Comparison of ENCODE assay signal across 9 mouse cellular contexts in genomic region chr8:70607603-70607897, GRCm38 (mm10). TPM values are rescaled to one million over a fixed set of nuclear protein-coding genes. Genes with fewer than 3 reads are reported as not detected.
DNase-seq lines count a peak whose midpoint lies in the region; ATAC-seq and TF ChIP-seq lines count a peak whose summit lies in the region.
"Had no signal": no experiment of that assay in that cellular context is flagged by ENCODE, and none has a peak within 500 bp of the region (broad histone marks: within the 10 kb centered on the region; RNA-seq: fewer than 3 reads in every experiment).

No protein-coding gene starts in this region.

- no peak for TF ChIP-seq RAD21 in CH12.LX (IDR thresholded peaks at IDR 0.05; ENCODE audit: low read depth, low read length)

- H3K4me2 ChIP-seq in heart, embryonic 12.5 days, result peak overlapping the region; percentile 99
- peak overlapping the region; percentile 29 for H3K4me2 ChIP-seq in CH12.LX (ENCODE audit: insufficient read depth, low read depth, poor library complexity, severe bottlenecking)
- H3K4me2 ChIP-seq in liver, embryonic 12.5 days, result peak overlapping the region; percentile 94

- 22% methylated on average over 6 of the region's 6 CpGs for WGBS in heart, embryonic 12.5 days
- WGBS in forebrain, embryonic 10.5 days, result 32% methylated on average over 6 of the region's 6 CpGs
- 10% methylated on average over 6 of the region's 6 CpGs for WGBS in liver, embryonic 12.5 days (ENCODE audit: insufficient replicate concordance)

- intact Hi-C loops in heart, postnatal 14 days (cut with DNase I), result no loop called here

- H3K4me3 ChIP-seq in heart, embryonic 12.5 days, result peak overlapping the region; percentile 93
- H3K4me3 ChIP-seq in CH12.LX (replicated peaks in 1 of 3; ENCODE audit: low read depth in 2 of 3, low read length in 2 of 3, poor library complexity in 1 of 3), result peak overlapping the region; percentile 77 to 94 (median 79)
- peak overlapping the region; percentile 69 for H3K4me3 ChIP-seq in forebrain, embryonic 10.5 days
- peak overlapping the region; percentile 85 for H3K4me3 ChIP-seq in liver, embryonic 12.5 days

- no peak for TF ChIP-seq POLR2A in CH12.LX (IDR thresholded peaks at IDR 0.05; ENCODE audit: low read depth, low read length)

- no peaks in the 10 kb centered on the region for H3K27me3 ChIP-seq in heart, embryonic 12.5 days (replicated peaks)
- no peaks in the 10 kb centered on the region for H3K27me3 ChIP-seq in CH12.LX (replicated peaks)
- peaks cover 24% of the 10 kb centered on the region for H3K27me3 ChIP-seq in forebrain, embryonic 10.5 days (ENCODE audit: poor library complexity, severe bottlenecking)
- no peaks in the 10 kb centered on the region; the same call in 1 of the 2 replicates for H3K27me3 ChIP-seq in liver, embryonic 12.5 days (replicated peaks)

- ATAC-seq in heart, embryonic 12.5 days (ENCODE audit: insufficient number of reproducible peaks, low FRiP score), result no peak
- no peak for ATAC-seq in liver, embryonic 12.5 days

- no peaks in the 10 kb centered on the region for H3K9me3 ChIP-seq in heart, embryonic 12.5 days (replicated peaks)
- H3K9me3 ChIP-seq in CH12.LX (replicated peaks; ENCODE audit: low read length), result no peaks in the 10 kb centered on the region
- no peaks in the 10 kb centered on the region for H3K9me3 ChIP-seq in forebrain, embryonic 10.5 days
- H3K9me3 ChIP-seq in liver, embryonic 12.5 days (replicated peaks), result no peaks in the 10 kb centered on the region

- peak overlapping the region; percentile 97 for H3K9ac ChIP-seq in heart, embryonic 12.5 days
- peak overlapping the region; percentile 81 for H3K9ac ChIP-seq in CH12.LX (ENCODE audit: insufficient read depth, low read depth)
- H3K9ac ChIP-seq in liver, embryonic 12.5 days, result peak overlapping the region; percentile 95

- H3K36me3 ChIP-seq in heart, embryonic 12.5 days, result peaks cover 9% of the 10 kb centered on the region
- peaks cover 6 to 31% of the 10 kb centered on the region in 2 experiments for H3K36me3 ChIP-seq in CH12.LX (replicated peaks in 1 of 2; ENCODE audit: control insufficient read depth in 1 of 2, insufficient read depth in 1 of 2, low read length in 1 of 2)
- peaks cover 18% of the 10 kb centered on the region for H3K36me3 ChIP-seq in forebrain, embryonic 10.5 days (replicated peaks)
- H3K36me3 ChIP-seq in liver, embryonic 12.5 days, result peaks cover 21% of the 10 kb centered on the region

- H3K4me1 ChIP-seq in heart, embryonic 12.5 days (replicated peaks), result peaks cover 56% of the 10 kb centered on the region
- H3K4me1 ChIP-seq in CH12.LX (ENCODE audit: control insufficient read depth in 1 of 2, insufficient read depth in 2 of 2), result peaks cover 22 to 47% of the 10 kb centered on the region in 2 experiments
- peaks cover 81% of the 10 kb centered on the region for H3K4me1 ChIP-seq in forebrain, embryonic 10.5 days
- peaks cover 82% of the 10 kb centered on the region for H3K4me1 ChIP-seq in liver, embryonic 12.5 days

- dilution Hi-C loops in CH12.LX (cut with MboI; ENCODE audit: extremely low pct_ligation_motif_present, extremely low pct_unique_long_range_greater_than_20kb, low sequenced_read_pairs), result no loop called here

- H3K79me2 ChIP-seq in CH12.LX (replicated peaks; ENCODE audit: control insufficient read depth, extremely low read depth, insufficient read depth, poor library complexity, severe bottlenecking), result peaks cover 9% of the 10 kb centered on the region; the same call in 1 of the 2 replicates

- TF ChIP-seq CTCF in CH12.LX (conservative IDR thresholded peaks at IDR 0.05 in 1 of 2, IDR thresholded peaks at IDR 0.05 in 1 of 2; ENCODE audit: low read depth in 2 of 2, low read length in 2 of 2), result no peak

- no peak for DNase-seq in heart, postnatal 14 days
- DNase-seq in CH12.LX (ENCODE audit: extremely low read depth), result no peak
- no peak for DNase-seq in forebrain, embryonic 10.5 days (ENCODE audit: extremely low spot score, low spot score)
- no peak for DNase-seq in ovary, postnatal 10 days (ENCODE audit: low spot score)
- no peak for DNase-seq in thymus, postnatal 14 days
- DNase-seq in spleen, adult 18-20 months, result no peak

- TF ChIP-seq EP300 in CH12.LX (IDR thresholded peaks at IDR 0.05; ENCODE audit: low read length), result no peak

- in situ Hi-C loops in CH12.LX (cut with MboI; ENCODE audit: low pct_ligation_motif_present, low pct_unique_long_range_greater_than_20kb, low sequenced_read_pairs), result loop anchor here (10.0 kb wide), 1 partner anchor 63 kb away; no protein-coding TSS in a partner anchor

- H3K27ac ChIP-seq in heart, embryonic 12.5 days (ENCODE audit: poor library complexity, severe bottlenecking), result no peak overlapping the region
- H3K27ac ChIP-seq in CH12.LX (ENCODE audit: insufficient read depth, low read depth), result no peak overlapping the region
- H3K27ac ChIP-seq in forebrain, embryonic 10.5 days, result peak overlapping the region; percentile 94
- H3K27ac ChIP-seq in liver, embryonic 12.5 days, result peak overlapping the region; percentile 81

TF ChIP-seq in CH12.LX, 34 proteins besides CTCF, POLR2A, EP300 and RAD21:
- no peak for TF ChIP-seq ZC3H11A (IDR thresholded peaks at IDR 0.05; ENCODE audit: low read depth, low read length)
- peak; percentile 25 for TF ChIP-seq USF1 (IDR thresholded peaks at IDR 0.05; ENCODE audit: low read depth, low read length)

RNA-seq across cellular contexts. Expression of gene Ssbp4, which starts 1.1 kb away (rescaled TPM):
- polyA plus RNA-seq in heart, embryonic 12.5 days (2016; fragmentation: Nextera tagmentation; extraction: Ambion mirVana), result 76.0 and 78.6 TPM in 2 replicates
- total RNA-seq in heart, postnatal 14 days (2021), result 10 to 100 TPM; 39.7 to 46.4 TPM
- total RNA-seq in CH12.LX (2012; rRNA removed) (77.3 and 84.9 TPM in 2 replicates), CH12.LX (2014; rRNA removed) (31.0 and 41.3 TPM in 2 replicates)
- polyA plus RNA-seq in CH12.LX (2012; ENCODE audit: insufficient read length, low read depth), result 114 and 128 TPM in 2 replicates
- polyA plus RNA-seq in forebrain, embryonic 10.5 days (2016; fragmentation: Nextera tagmentation; extraction: Ambion mirVana), result 74.4 and 84.1 TPM in 2 replicates
- 96.4 and 98.0 TPM in 2 replicates for polyA plus RNA-seq in liver, embryonic 12.5 days (2016; fragmentation: Nextera tagmentation; extraction: Ambion mirVana)

RNA-seq across cellular contexts. Expression of gene Lrrc25, which starts 8.4 kb away (rescaled TPM):
- 0.65 and 0.71 TPM in 2 replicates for polyA plus RNA-seq in heart, embryonic 12.5 days (2016; fragmentation: Nextera tagmentation; extraction: Ambion mirVana)
- total RNA-seq in heart, postnatal 14 days (2021), result 1 to 10 TPM; 1.8 to 2.5 TPM
- total RNA-seq in CH12.LX (2012; rRNA removed), result 0.25 and 0.30 TPM in 2 replicates
- total RNA-seq in CH12.LX (2014; rRNA removed), result 2.4 and 2.6 TPM in 2 replicates
- polyA plus RNA-seq in CH12.LX (2012; ENCODE audit: insufficient read length, low read depth), result 4.0 and 5.9 TPM in 2 replicates
- 0.49 and 0.87 TPM in 2 replicates for polyA plus RNA-seq in forebrain, embryonic 10.5 days (2016; fragmentation: Nextera tagmentation; extraction: Ambion mirVana)
- polyA plus RNA-seq in liver, embryonic 12.5 days (2016; fragmentation: Nextera tagmentation; extraction: Ambion mirVana), result 4.1 and 4.6 TPM in 2 replicates

RNA-seq across cellular contexts. Expression of gene Isyna1, which starts 13.4 kb away (rescaled TPM):
- 138 and 142 TPM in 2 replicates for polyA plus RNA-seq in heart, embryonic 12.5 days (2016; fragmentation: Nextera tagmentation; extraction: Ambion mirVana)
- total RNA-seq in heart, postnatal 14 days (2021), result 10 to 100 TPM; 25.8 to 27.7 TPM
- total RNA-seq in CH12.LX (2012; rRNA removed), result 141 and 174 TPM in 2 replicates
- total RNA-seq in CH12.LX (2014; rRNA removed), result 99.9 and 107 TPM in 2 replicates
- 139 and 163 TPM in 2 replicates for polyA plus RNA-seq in CH12.LX (2012; ENCODE audit: insufficient read length, low read depth)
- 166 and 170 TPM in 2 replicates for polyA plus RNA-seq in forebrain, embryonic 10.5 days (2016; fragmentation: Nextera tagmentation; extraction: Ambion mirVana)
- polyA plus RNA-seq in liver, embryonic 12.5 days (2016; fragmentation: Nextera tagmentation; extraction: Ambion mirVana), result 114 and 115 TPM in 2 replicates

RNA-seq across cellular contexts. Expression of gene Gdf15, which starts 24.7 kb away (rescaled TPM):
- 1.0 and 1.1 TPM in 2 replicates for polyA plus RNA-seq in heart, embryonic 12.5 days (2016; fragmentation: Nextera tagmentation; extraction: Ambion mirVana)
- 1 to 10 TPM in 1 of 2 experiments, under 1 TPM in 1; 0.41 to 1.6 TPM for total RNA-seq in heart, postnatal 14 days (2021)
- 0.21 TPM in 1 of 2 replicates, not detected in the other for total RNA-seq in CH12.LX (2012; rRNA removed)
- total RNA-seq in CH12.LX (2014; rRNA removed), result not detected in 2 replicates
- polyA plus RNA-seq in CH12.LX (2012; ENCODE audit: insufficient read length, low read depth), result 0.16 TPM in 1 of 2 replicates, not detected in the other
- not detected in 2 replicates for polyA plus RNA-seq in forebrain, embryonic 10.5 days (2016; fragmentation: Nextera tagmentation; extraction: Ambion mirVana)
- 4.4 and 4.9 TPM in 2 replicates for polyA plus RNA-seq in liver, embryonic 12.5 days (2016; fragmentation: Nextera tagmentation; extraction: Ambion mirVana)
- total RNA-seq: neutrophil, adult 5-6 weeks had no signal

RNA-seq across cellular contexts. Expression of gene Pgpep1, which starts 52.6 kb away (rescaled TPM):
- 32.1 and 35.6 TPM in 2 replicates for polyA plus RNA-seq in heart, embryonic 12.5 days (2016; fragmentation: Nextera tagmentation; extraction: Ambion mirVana)
- 10 to 100 TPM; 38.4 to 46.8 TPM for total RNA-seq in heart, postnatal 14 days (2021)
- total RNA-seq in CH12.LX (2012; rRNA removed), result 15.2 and 22.9 TPM in 2 replicates
- total RNA-seq in CH12.LX (2014; rRNA removed), result 10.3 and 12.3 TPM in 2 replicates
- polyA plus RNA-seq in CH12.LX (2012; ENCODE audit: insufficient read length, low read depth), result 30.0 and 35.1 TPM in 2 replicates
- polyA plus RNA-seq in forebrain, embryonic 10.5 days (2016; fragmentation: Nextera tagmentation; extraction: Ambion mirVana), result 40.5 and 49.3 TPM in 2 replicates
- polyA plus RNA-seq in liver, embryonic 12.5 days (2016; fragmentation: Nextera tagmentation; extraction: Ambion mirVana), result 19.6 and 24.2 TPM in 2 replicates

Comparison
In these comparisons a context has a peak if more than half of its experiments do, and no peak if none do; other contexts are left out.
1. H3K27ac ChIP-seq: peak in forebrain, embryonic 10.5 days (single experiment) and liver, embryonic 12.5 days (single experiment); none in heart, embryonic 12.5 days (single experiment) and CH12.LX (single experiment).
2. H3K4me2 ChIP-seq: peak in every context shown above with its lines; median percentile 99 in heart, embryonic 12.5 days; 94 in liver, embryonic 12.5 days; 29 in CH12.LX.
3. Peak in every context shown above with its lines, with median percentiles within 50 percentile points of each other: H3K4me3 ChIP-seq and H3K9ac ChIP-seq.